Mouse (Mus musculus) adrenal gland, adult (tissue): ENCODE measurements at regions not wholly inside any gene's neighbourhood (a gene's known extent, or its start where the extent isn't known, plus 50 kb on each side); places are given as distances from the start of the nearest gene placed in this dataset.
"Not testable (repeated sequence)": the region's sequence is repeated elsewhere in the genome, so short reads cannot be mapped to it uniquely, and the experiment has no call there.

Experiments used
- DNase-seq, 2 experiments: peaks; one replicate each; pipeline ENCODE4 v3.0.0; 2022 to 2023; ENCODE audit warnings: low spot score in 1 of 2; ENCODE audit not compliant: inconsistent age in 2 of 2

DNA sequence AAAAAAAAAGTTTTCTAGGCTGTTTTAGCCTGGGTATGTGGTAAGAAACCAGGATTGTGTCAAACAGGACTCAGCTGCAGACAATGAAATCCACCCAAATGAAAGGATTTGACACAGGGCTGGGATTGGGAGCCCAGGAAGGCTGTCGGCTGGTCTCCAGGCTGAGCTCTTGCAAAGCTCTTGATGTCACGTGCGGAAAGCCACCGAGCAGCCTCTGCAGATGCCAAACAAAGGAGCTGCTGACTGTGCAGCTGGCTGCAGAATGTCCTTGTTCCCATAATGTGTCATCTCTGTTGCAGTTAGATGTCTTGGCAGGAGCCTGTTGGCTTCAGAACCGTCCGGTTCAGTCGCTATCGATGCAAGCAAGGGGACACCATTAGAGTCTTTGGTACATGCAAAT is 56.1 kb downstream of the Bbs10 start:
- peak; percentile 78 to 89 for DNase-seq

DNA sequence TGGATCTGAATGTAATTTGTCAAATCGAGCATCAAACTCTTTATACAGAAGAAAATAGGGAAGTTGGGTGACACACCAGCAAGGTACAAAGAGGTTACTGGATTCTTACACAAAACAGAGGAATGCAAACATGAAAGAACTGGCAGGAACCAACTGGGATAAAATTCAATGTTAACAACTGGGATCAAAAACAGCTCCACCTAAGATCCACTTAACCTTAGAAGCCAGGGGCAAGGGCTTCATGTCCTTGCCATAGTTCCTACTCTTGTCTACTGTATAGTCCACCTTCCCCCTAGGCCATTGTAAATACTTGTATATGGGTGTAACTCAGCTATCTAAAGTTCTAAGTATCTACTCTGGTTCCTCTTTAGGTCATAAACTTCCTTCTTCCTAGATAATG is 59.9 kb downstream of the Bbs10 start:
- DNase-seq, result not testable (repeated sequence)

DNA sequence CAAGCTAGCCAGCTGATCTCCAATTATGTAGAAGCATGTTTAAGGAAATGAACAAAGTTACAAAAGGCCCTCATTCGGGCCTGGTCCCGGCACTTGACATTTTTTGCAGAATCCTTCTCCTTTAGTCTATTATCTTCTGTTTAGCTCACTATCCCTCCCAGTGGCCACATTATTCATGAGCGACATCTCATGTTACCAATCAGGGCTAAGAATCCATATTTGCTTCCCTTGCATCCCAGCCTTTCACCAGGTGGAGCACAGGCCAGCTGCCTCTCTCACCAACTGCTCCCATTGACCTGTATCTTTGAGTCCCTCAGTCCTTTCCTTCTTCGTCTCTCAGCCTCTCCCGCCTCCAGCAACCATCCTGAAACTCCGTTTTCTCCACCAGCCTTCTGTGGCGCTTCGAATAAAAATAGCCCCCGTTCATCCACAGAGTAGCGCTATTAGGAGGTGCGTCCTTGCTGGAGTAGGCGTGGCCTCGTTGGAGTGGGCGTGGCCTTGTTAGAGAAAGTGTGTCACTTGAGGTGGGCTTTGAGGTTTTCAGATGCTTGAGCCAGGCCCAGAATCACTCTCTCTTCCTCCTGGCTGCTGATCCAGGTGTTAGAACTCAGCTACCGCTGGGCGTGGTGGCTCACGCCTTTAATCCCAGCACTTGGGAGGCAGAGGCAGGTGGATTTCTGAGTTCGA is 63.4 kb downstream of the Bbs10 start:
- DNase-seq, result no peak

DNA sequence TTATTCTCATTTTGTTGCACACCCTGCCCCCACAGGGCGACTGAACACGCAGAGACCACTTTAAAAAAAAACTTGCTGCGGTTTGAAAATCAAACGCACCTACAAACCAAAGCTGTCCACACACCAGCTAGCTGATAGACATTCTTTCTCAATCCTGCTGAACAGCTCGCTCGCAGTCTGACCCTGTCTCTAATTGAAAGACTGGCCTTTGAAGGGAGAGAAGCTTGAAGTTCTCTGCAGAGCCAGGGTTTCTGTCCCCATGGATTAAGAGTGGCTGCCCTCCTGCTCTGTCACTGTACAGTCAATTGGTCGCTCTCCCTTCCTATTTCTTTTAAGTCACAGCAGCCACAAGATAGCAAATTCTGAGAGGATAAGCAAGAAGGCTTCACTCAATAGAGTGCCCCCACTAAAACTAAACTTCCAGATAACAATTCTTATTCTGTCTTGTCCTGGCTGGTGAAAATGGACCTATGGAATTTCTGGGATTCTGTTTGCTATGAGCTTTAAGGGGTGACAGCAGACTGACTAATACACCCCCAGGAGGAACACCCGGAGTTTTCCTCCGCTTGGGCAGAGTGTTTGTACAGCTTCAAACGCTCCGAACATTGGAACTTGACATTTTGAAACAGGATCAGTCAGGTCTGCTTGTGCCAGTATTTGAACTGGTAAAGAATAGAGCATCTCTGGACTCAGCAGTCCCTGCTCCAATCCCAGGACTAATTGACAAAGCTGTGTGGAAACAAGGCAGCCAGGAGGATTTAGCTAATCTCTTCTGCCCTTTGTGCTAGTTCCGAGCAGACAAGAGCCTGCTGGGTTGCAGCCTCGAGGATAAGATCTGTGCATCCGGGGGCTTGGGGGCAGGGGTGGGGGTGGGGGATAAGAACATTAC is 65.5 kb downstream of the Bbs10 start:
- DNase-seq, result no peak

DNA sequence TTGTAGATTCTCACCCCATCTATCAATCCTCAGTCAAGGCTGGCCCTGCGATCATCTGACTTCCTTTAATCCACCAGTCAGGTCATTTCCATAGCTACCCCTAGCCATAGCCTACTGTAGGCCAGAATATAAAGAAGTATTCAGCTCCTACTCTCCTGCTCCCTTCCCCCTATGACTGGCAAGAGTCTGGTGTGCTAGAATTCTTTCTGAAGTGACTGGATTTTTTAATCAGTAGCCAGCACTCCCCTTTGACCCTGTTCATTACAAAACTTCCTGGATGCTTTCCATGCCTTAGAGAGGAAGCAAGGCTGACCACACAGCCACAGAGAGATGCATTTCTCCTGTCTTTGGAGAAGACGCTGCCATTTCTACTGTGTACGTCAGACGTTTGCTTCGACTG is 66.5 kb downstream of the Bbs10 start:
- DNase-seq, result peak; percentile 26 to 82

DNA sequence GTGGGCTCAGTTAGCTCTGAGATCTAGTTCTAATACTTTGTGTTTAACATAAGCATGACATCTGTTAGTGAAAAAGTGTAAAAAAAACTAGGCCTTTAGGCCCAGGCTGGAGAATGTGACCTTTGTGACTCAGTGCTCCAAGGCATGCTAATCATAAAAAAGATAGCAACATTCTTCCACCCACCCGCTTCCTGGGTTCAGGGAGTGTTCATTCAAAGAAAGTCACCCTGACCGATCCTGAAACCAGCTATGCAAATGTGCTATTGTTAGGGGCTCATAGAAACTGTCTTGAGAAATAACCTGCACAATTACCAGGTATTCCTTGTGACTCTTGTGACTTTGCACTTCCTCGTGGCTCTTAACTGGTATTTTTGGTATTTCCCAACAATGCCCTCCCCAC is 70.6 kb downstream of the Bbs10 start:
- DNase-seq, result not testable (repeated sequence)

DNA sequence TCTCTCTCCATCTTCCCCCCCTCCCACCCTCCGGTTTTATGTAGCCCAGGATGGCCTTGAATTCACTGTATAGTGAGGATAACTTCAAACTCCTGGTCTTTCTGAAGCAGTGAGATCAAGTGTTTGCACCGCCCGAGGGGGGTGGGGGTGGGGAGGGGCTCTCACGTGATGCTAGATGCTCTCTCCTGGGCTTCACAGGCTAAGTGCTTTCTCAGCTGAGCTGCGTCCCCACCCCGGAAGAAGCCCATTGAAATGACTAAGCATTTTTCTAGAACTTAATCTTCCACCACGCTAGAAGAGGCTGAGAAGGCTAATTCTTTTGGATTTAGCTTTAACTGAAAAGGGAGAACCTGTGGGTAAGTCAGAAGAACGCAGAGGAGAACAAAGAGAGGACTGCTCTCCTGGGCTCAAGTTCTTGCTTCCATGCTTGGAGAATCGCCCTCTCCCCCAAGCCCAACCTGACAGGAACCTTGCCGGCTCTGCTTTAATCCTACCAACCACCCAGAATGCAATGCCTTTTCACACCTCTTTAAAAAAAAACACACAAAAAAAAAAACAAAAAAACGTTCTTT is 79.7 kb downstream of the Bbs10 start:
- DNase-seq, result no peak

DNA sequence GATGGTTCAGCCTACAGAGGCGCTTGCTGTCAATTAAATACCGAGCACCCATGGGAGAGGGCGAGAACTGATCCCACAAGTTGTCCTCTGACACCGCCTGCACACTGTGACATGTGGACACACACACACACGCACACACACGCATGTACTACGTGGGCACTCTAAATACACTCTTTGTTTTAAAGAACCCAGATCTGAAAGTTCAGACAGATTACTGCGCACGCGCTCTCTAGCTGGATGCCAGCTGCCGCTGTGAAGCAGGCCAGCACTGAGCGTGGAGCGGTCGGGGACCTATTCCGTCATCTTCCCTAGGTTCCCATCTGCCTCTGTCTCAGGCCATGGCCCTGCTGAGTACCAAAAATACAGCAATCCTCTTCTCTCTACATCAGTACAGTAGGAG is 83.2 kb downstream of the Bbs10 start:
- DNase-seq, result peak in 1 of 2 experiments; percentile 44

DNA sequence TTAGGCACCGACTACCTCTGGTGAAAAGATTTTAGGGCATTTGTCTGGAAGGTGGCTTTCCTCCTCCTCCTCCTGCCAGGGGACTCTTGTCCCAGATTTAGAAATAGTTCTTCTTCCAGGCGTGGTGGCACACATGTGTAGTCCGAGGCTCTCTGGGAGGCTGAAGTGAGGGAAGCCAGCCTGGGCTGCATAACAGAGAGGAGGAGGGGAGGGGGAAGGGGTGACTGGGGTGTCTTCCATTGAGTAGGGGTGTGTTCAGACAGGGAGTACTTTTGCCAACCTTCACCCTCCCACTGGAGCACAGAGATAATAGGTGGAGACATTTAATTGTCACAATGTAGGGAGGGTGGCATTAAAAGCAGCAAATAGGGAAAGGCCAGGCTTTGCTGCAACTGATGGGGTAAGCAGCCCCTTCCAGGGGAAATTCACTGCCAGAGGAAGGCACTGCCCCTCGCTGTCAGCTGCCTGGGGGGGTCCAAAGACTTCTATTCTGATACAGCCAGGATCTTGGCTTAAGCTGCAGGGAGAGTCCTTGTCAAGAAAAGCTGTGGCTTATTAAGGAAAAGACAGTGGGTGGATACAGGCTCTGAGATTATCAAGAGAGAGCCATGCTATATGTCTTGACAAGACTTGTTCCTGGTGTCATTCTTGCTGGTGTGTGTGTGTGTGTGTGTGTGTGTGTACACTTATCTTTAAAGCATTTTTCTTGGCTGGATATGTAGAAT is 83.9 kb downstream of the Bbs10 start:
- DNase-seq, result peak in 1 of 2 experiments; percentile 39

DNA sequence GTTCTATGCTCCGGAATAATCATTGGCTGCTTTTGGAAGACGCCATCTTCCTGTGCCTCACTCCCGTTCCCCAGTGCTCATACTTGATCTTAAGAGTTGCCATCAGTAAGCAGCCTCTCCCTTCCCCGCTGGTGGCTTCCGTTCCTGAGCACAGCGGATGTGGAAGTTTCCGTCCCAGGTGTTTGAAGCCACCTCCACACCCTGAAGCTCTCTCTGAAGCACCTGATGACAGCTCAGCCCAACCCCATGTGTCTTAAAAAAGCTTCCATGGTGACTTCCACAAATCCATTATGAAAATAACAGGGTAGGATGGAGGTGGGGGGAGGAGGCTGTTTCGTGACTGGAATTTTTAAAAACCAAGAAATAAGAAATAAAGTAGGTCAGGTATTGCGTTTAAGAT is 87.1 kb downstream of the Bbs10 start:
- DNase-seq, result no peak

DNA sequence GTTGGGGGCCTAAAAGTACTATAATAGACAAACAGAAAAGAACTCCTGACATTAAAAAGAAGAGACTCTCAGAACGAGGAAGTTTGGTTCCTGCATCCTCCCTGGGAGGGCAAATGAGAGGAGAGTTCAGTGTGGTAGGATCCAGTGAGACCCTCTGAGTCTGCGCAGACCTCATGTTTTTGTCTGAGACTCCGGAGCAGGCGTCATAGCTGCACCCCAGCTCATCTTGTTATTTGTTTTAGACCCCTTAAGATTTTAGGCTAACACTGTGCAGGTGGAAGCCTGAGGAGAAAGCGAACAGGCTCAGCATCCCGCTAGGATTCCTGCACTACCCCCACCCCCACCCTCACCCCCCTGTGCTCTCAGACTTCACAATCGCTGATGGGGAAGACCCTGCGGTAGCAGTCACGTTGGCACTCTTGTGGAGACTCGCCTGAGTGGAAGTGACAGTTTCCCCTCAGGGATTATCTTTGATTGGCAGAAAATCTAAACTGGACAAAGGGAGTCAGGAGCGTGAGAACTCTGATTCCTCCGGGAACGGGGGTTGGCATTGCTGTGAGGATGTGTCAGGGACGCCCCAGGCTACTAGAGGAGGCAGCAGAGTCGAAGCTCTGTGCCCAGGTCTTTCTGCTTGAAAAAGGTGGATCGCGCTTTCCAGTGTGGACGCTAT is 85.0 kb upstream of the Nap1l1 start:
- no peak for DNase-seq

DNA sequence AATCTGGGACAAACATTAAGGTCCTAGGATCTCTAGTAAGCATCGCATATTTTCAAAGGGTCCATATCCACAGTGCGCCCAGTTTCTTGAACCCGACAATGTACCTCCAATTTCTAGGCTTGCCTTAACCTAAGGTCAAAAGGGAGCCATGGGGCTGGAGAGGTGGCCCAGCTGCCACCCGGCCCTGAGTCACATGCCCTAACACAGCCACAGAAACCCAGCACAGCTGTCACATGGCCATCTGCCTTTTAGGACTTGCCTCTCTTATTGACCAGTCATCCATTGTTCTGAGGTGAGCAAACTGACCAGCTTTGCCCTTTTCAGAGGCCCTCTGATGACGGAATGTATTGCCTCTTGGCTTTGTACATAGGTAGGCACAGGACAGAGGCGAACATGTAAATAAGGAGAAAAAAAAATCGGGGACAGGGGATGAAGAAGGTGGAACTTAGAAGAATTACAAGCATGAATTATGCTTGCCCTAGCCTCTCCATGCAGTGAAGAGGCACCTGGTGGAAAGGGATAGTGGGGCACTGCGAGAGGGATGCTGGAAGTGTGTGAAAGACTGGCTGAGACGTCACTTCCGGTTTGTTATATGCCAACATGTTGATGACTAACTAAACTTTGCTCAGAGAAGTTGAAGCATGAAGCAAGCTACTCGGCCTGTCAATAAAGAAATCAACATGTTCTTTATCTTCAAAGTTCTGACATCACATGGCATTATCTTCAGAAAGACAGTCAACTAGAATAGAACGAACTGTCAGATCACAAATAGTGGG is 84.3 kb upstream of the Nap1l1 start:
- DNase-seq, result no peak

DNA sequence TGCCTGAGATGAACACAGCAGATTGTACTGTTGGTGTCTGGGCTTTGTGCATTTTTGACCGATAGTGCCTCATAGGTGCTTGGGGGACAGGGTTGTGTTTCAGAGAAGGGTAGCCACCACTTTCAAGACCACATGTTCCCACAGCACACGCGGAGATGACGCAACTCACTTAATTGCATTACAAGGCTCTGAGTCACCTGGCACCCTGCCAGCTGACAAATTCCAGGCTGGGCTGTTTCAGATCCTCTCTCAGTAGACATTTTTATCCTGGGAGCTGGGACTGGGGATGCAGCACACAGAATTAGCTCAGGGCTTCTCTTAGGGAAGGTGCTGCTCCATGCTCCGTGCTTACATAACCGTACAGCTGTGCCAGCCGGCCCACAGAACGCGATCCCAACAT is 83.1 kb upstream of the Nap1l1 start:
- DNase-seq, result peak; percentile 89 to 94

DNA sequence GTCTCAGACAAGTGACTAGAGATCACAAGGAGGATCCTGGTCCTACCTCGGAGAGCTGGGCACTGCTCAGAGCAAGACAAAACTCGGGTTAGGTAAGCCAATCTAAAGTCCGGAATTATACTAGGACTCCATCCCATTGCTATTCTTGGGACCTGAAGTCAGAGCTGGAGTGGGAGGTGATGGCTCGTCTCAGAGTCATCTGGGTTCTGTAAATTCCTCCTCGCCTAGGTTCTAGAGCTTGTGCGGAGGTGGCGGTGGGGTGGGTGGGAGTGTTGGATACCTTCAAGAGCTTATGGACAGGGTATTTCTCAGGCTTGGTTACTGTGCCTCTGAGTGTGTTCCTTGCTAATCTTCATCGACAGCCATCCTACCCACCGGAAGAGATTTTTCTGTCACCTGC is 78.6 kb upstream of the Nap1l1 start:
- DNase-seq, result no peak

DNA sequence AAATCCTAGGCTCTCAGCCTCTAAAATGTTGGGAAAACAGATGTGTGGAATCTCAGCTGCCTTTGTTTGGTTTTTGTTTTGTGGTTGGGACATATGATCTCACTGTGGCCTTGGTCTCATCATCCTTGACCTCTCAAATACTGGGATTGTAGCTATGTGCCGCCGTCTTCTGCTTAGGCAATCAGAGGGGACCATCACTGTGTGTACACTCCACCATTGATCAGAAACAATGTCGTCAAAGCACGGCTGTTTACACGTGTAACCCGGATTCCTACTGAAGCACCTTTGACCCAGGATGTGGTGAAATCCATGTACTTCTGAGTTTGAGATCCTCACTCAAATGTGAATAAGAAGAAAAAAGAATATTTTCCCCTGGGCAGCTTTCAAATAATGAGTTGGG is 68.0 kb upstream of the Nap1l1 start:
- peak in 1 of 2 experiments; percentile 62 for DNase-seq

DNA sequence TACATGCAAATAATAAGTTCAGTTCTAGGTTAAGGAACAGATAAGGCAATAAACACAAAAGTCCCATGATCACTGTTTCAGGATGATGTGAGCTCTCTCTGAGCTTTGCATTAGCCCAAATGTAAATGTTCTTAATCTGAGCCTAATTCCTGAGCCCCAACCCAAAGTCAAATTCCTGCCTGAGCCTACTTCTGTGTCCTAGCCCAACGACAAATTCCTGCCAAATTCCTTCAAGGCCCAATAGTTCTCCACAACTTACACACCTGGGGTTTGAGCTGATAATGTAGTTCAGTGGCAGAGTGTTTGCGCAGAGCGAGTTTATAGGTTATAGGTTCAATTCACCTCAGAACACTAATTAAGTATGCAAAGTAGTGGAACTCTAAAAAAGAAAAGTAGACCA is 64.1 kb upstream of the Nap1l1 start:
- DNase-seq, result no peak

DNA sequence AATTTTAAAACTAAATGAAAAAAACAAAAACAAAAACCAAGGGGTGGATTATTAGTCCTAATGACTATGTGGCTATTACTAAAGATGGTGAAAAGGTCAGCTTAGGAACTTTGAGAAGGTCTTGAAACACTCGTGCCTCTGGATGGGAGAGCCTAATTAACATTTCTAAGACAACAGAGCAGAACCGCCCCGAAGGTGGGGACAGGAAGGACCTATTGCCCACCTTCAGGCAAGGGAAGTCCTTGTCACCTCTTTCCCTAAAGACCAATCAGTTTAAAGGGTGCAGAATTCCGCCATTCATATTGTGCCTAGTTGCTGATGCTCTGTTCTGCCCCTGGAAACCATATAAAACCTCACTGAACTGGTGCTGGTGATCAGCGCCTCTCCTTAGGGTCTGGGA is 63.5 kb upstream of the Nap1l1 start:
- DNase-seq, result no peak

DNA sequence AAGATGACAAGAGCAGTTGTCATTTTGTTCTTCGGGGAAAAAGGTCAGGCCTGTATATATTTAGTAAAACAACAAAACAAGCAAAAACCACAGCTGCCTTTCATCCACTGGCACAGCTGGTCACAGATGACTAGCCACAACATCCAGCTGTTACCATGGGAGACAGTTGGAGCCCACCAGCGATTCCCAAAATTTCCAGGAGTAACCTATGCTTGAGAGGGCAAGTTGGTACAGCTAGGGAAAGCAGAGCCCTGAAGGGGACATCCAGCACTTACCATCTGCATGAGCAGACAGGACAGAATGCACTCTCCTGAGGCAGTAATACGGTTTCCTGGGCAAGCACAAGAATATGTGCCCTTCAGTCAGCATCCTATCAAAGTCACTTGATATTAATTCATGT is 62.9 kb upstream of the Nap1l1 start:
- no peak for DNase-seq

DNA sequence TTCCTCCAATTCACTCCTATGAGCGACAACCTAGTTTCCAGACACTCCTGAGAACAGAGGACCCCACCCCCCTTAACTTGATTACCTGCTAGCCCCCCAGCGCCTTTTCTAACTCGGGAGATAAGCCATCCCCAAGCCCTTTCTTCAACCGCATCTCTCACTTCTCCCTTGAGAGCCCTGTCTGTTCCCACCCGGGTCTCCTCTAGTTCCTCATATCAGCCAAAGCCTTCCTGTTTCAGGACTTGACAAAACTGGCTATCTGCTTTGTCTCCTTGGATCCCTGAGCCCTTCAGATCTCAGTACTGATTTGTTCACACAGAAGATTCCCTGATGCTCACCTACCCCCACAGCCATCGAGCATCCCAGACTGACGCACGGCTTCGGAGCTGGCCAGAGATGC is 61.5 kb upstream of the Nap1l1 start:
- DNase-seq, result no peak

DNA sequence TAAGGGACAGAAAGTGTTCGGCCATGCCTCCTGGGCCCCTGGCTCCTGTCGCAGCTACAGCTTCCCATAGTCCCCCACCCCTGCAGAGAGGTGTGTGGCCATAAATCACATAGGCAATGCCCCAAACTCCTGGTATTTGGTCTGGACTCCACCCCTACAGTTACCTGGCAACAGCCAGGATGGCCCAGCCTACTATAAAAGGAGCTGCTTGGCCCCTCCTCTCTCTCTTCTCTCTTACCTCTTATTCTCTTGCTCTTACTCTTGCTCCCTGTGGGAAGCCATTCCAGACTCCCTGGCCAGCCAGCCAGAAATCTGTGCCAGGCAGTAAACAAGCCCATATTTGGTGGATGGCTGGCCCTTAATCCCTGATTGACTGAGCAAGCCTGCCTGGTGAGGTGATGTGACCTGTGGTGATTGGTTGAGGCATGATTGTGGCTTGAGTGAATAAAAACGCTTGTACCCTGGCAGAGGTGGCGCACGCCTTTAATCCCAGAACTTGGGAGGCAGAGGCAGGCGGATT is 56.4 kb upstream of the Nap1l1 start:
- no peak for DNase-seq
